Mouse (Mus musculus) forebrain, embryonic 16.5 days (tissue): Measurements from ENCODE around the gene Abhd14b. TPM values are rescaled to one million over a fixed set of nuclear protein-coding genes. Genes with fewer than 3 reads are reported as not detected.
A peak's percentile ranks its signal among the peaks of the same experiment; 100 is the strongest.

Experiments used
- ATAC-seq: fragments of 200-750 bp; cut with Nextera tagmentation; 2 replicates; pipeline ENCODE4 v1.8.0; 2017; ENCODE audit warnings: mild to moderate bottlenecking, moderate library complexity
- H3K27ac ChIP-seq: fragments of 300-500 bp; sonication (generic); 2 replicates; pipeline ENCODE4 v1.5.1; 2014; ENCODE audit warnings: low read length, control low read depth
- H3K27me3 ChIP-seq: fragments of 300-500 bp; sonication (generic); replicated peaks from 2 replicates; pipeline ENCODE4 v1.6.1; 2014; ENCODE audit warnings: low read length; ENCODE audit not compliant: control insufficient read depth, insufficient read depth
- H3K36me3 ChIP-seq: fragments of 300-500 bp; sonication (generic); 2 replicates; pipeline ENCODE4 v1.6.1; 2014; ENCODE audit not compliant: control insufficient read depth, insufficient read depth
- H3K4me1 ChIP-seq: fragments of 300-500 bp; sonication (generic); replicated peaks from 2 replicates; pipeline ENCODE4 v1.6.1; 2014; ENCODE audit warnings: low read length; ENCODE audit not compliant: control insufficient read depth, insufficient read depth
- H3K4me2 ChIP-seq: fragments of 300-500 bp; sonication (generic); 2 replicates; pipeline ENCODE4 v1.6.1; 2014; ENCODE audit warnings: mild to moderate bottlenecking, low read length, control low read depth
- H3K4me3 ChIP-seq: fragments of 300-500 bp; sonication (generic); replicated peaks from 2 replicates; pipeline ENCODE4 v1.5.1; 2014; ENCODE audit warnings: mild to moderate bottlenecking, low read length, control low read depth
- H3K9ac ChIP-seq: fragments of 300-500 bp; sonication (generic); replicated peaks from 2 replicates; pipeline ENCODE4 v1.6.1; 2014; ENCODE audit warnings: low read depth, low read length, control low read depth
- H3K9me3 ChIP-seq: fragments of 300-500 bp; sonication (generic); 2 replicates; pipeline ENCODE4 v1.6.1; 2016; ENCODE audit warnings: low read length; ENCODE audit not compliant: control insufficient read depth
- WGBS: fragments of 180-500 bp; shearing (Covaris S2); extraction: QIAGEN DNeasy Blood & Tissue Kit; methylation state at CpG from one replicate; pipeline ENCODE4 v1.1.7; 2014; 5-methylcytosine and 5-hydroxymethylcytosine counted together
- polyA plus RNA-seq: library from polyadenylated mRNA; unstranded; fragments of >200 nt; fragmentation: Nextera tagmentation; extraction: Ambion mirVana; gene quantifications from 2 replicates; pipeline ENCODE4 v1.2.1, GENCODE M21; 2015

Gene Abhd14b
- polyA plus RNA-seq, 1 experiment from 2014 or later, result 7.7 TPM

DNA sequence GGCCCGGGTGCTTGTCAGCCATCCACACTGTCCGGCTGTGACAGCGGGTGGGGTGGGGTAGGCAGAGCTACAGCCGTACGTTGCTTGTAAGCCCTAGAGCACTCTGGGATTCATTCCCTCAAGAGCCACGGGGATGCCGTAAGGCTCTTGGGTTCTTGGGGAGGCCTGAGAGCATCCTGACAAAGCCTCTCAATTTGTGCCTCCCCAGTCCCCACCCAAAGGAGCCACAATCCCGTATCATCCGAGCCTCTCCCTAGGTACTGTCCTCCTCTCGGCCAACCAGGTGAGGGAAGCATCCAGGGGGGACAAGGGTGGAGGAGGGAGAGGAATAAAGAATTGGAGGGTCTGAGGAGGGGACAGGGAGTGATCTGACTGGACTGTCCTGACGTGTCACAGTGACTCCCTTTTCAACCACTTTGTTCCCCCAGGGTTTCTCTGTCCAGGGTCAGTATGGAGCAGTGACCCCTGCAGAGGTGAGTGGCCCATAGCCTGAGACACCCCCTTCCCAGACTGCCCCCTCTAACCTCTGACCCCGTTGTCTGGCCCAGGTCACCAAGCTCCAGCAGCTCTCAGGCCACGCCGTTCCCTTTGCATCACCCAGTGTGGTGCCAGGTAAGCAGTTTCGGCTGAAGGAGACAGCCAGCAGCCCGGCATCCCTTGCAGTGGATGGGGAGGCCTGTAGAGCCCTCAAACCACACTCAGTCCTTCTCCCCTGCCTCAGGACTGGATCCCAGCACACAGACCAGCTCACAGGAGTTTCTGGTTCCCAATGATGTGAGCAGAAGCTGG, 14.6 kb downstream of the Abhd14b start:
- 87% methylated on average over 16 of the region's 16 CpGs for WGBS
- H3K4me2 ChIP-seq, result no peak overlapping the region
- ATAC-seq, result no peak
- peaks cover 16% of the 10 kb centered on the region; the same call in 1 of the 2 replicates for H3K36me3 ChIP-seq
- no peaks in the 10 kb centered on the region for H3K27me3 ChIP-seq
- H3K9ac ChIP-seq, result no peak overlapping the region
- H3K27ac ChIP-seq, result no peak overlapping the region
- H3K4me1 ChIP-seq, result peaks cover 42% of the 10 kb centered on the region
- H3K4me3 ChIP-seq, result no peak overlapping the region
- H3K9me3 ChIP-seq, result no peaks in the 10 kb centered on the region

- no peak overlapping the region for H3K27ac ChIP-seq
- H3K27me3 ChIP-seq, result no peaks in the 10 kb centered on the region
- WGBS, result 91% methylated on average over 12 of the region's 12 CpGs
- no peak overlapping the region for H3K4me2 ChIP-seq
- peaks cover 36% of the 10 kb centered on the region for H3K4me1 ChIP-seq
- H3K9me3 ChIP-seq, result no peaks in the 10 kb centered on the region
- H3K36me3 ChIP-seq, result peaks cover 16% of the 10 kb centered on the region; the same call in 1 of the 2 replicates
- H3K4me3 ChIP-seq, result no peak overlapping the region
- H3K9ac ChIP-seq, result no peak overlapping the region
- no peak for ATAC-seq
Measured at GRCm38 (mm10) chr9:106462430-106462800, 15.2 kb downstream of the Abhd14b start.

DNA sequence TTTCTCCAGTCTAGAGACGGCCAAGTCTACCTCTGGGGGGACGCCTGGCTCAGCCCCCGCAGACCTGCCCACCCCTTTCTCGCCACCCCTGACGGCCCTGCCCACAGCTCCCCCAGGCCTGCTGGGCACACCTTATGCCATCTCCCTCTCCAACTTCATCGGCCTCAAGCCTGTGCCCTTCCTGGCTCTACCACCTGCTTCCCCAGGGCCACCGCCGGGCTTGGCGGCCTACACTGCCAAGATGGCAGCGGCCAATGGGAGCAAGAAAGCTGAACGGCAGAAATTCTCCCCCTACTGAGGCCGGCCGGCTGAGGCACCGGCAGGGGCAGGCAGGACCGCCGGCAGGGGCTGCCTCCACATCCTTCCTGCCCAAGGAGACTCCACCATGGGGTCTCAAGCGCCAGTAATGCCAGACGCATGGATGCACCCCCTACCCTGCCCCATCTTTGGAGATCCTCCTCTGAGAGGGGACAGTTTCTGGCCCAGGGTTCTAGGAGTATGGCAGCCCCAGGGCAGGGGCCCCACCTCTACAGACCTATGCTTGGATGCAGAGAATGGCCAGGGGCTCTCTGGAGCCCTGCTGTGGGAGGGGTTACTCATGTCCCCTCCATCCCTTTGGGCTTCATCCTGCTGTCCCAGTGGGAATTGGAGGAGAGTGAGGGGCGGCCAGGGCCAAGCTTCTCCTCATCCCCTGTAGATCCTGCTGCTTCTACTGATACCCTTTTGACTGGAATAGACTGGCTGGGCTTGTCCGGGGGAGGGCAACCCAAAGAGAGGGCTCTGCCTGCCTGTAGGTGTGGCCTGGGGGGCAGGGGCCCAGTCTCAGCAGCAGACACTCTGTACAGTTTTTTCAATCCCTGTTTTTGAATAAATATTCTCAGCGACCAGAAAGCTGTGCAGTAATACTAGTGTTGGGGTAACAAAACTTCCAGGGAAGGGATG, 16.1 kb downstream of the Abhd14b start:
- 79% methylated on average over 21 of the region's 21 CpGs for WGBS
- Histone ChIP-seq H3K27ac (no peak overlapping the region), H3K27me3 (no peaks in the 10 kb centered on the region), H3K9ac (no peak overlapping the region), H3K4me1 (peaks cover 26% of the 10 kb centered on the region), H3K4me2 (no peak overlapping the region), H3K4me3 (no peak overlapping the region), H3K36me3 (peaks cover 16% of the 10 kb centered on the region; the same call in 1 of the 2 replicates), H3K9me3 (no peaks in the 10 kb centered on the region)
- ATAC-seq, result no peak

DNA sequence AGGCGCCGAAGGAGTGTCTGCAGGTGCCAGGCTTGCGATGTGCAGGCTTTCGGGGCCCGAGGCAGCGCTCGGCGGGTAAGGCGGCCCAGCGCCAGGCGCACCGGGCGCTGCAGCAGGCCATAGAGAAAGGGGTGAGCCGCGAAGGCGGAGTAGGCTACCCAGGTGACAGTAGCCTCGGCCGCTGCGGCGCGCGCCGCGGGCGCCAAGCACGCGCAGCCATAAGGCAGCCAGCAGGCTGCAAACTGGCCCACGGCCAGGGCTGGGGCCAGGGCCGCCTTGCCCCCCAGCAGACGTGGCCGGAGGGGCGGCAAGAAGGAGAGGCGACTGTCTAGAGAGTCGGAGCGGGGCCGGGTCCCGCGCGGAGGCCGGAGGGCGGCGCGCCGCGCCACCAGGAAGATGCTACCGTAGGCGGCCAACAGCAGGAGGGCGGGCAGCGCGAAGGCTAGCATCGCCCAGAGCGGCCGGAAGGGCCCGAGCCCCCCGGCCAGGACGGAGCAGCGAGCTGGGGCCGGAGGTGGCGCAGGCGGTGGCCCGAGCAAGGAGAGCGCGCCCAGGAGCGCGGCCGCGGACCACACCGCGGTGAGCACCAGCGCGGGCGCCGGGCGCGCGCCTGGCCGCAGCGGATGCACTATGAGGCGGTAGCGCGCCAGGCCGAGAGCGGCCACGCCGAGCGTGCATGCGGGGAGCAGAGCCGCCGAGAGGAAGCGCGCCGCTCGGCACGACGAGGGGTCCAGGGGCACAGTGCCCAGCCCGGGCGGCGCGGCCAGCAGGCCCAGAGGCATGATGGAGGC, 17.7 kb downstream of the Abhd14b start:
- peak overlapping the region; percentile 63 for H3K4me3 ChIP-seq
- peak overlapping the region; percentile 67 for H3K27ac ChIP-seq
- peak overlapping the region; percentile 95 for H3K4me2 ChIP-seq
- peak overlapping the region; percentile 83 for H3K9ac ChIP-seq
- 2% methylated on average over 87 of the region's 99 CpGs for WGBS
- peak; percentile 81 for ATAC-seq
- no peaks in the 10 kb centered on the region for H3K27me3 ChIP-seq
- H3K4me1 ChIP-seq, result peaks cover 20% of the 10 kb centered on the region
- peaks cover 16% of the 10 kb centered on the region; the same call in 1 of the 2 replicates for H3K36me3 ChIP-seq
- H3K9me3 ChIP-seq, result no peaks in the 10 kb centered on the region

GRCm38 (mm10) chr9:106465571-106466200, 18.4 kb downstream of the Abhd14b start, which contains the start of gene Gpr62:
Gene Gpr62 (minus strand): TSS chr9:106465938.
- peak within 1 kb of the TSS; percentile 63 for H3K4me3 ChIP-seq
- peak within 1 kb of the TSS; percentile 67 for H3K27ac ChIP-seq
- ATAC-seq, result peak; percentile 51
- H3K9ac ChIP-seq, result peak within 1 kb of the TSS; percentile 83
- no peaks in the 10 kb centered on the region for H3K27me3 ChIP-seq
- H3K36me3 ChIP-seq, result peaks cover 16% of the 10 kb centered on the region; the same call in 1 of the 2 replicates
- no peaks in the 10 kb centered on the region for H3K9me3 ChIP-seq
- WGBS, result 21% methylated on average over 26 of the region's 26 CpGs
- H3K4me2 ChIP-seq, result peak within 1 kb of the TSS; percentile 95
- H3K4me1 ChIP-seq, result peaks cover 20% of the 10 kb centered on the region

DNA sequence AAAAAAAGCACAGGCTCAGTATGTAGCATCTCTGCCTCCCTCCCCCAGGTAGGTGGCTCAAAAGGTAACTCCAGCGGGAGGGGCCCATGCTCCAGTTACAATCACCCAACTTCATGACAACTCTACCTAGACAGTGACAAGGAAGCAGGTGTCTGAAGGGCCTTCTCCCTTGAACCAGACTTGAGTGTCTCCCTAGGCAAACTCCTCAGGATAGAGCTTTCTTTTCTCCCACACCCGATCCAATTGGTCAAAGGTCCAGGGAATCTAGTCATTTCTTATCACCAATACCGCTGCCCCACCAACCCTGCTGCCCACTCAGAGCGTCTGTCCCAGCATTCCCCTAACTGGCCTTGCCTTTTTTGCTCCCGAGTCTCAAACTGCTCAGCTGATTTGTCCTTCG, 19.5 kb downstream of the Abhd14b start:
- no peak overlapping the region for H3K9ac ChIP-seq
- ATAC-seq, result no peak
- no peak overlapping the region for H3K4me3 ChIP-seq
- H3K4me2 ChIP-seq, result no peak overlapping the region
- no peaks in the 10 kb centered on the region for H3K9me3 ChIP-seq
- H3K36me3 ChIP-seq, result peaks cover 12% of the 10 kb centered on the region; the same call in 1 of the 2 replicates
- no peaks in the 10 kb centered on the region for H3K27me3 ChIP-seq
- 95% methylated on average over 6 of the region's 6 CpGs for WGBS
- H3K27ac ChIP-seq, result no peak overlapping the region
- H3K4me1 ChIP-seq, result peaks cover 20% of the 10 kb centered on the region

- Histone ChIP-seq H3K4me3 (no peak overlapping the region), H3K4me1 (peaks cover 20% of the 10 kb centered on the region), H3K27ac (no peak overlapping the region), H3K27me3 (no peaks in the 10 kb centered on the region), H3K9ac (no peak overlapping the region), H3K36me3 (0 out of 2 replicates have a peak, but pooled peaks cover 9% of the 10 kb centered on the region), H3K4me2 (no peak overlapping the region), H3K9me3 (no peaks in the 10 kb centered on the region)
- 87% methylated on average over 7 of the region's 7 CpGs for WGBS
- ATAC-seq, result no peak
Measured at GRCm38 (mm10) chr9:106467746-106468145, 20.5 kb downstream of the Abhd14b start.

- no peak overlapping the region for H3K4me2 ChIP-seq
- H3K9me3 ChIP-seq, result no peaks in the 10 kb centered on the region
- H3K36me3 ChIP-seq, result 0 out of 2 replicates have a peak, but pooled peaks cover 1% of the 10 kb centered on the region
- WGBS, result 72% methylated on average over 6 of the region's 6 CpGs
- no peak for ATAC-seq
- H3K4me1 ChIP-seq, result peaks cover 19% of the 10 kb centered on the region
- H3K27me3 ChIP-seq, result no peaks in the 10 kb centered on the region
- no peak overlapping the region for H3K9ac ChIP-seq
- H3K27ac ChIP-seq, result no peak overlapping the region
- no peak overlapping the region for H3K4me3 ChIP-seq
Measured at GRCm38 (mm10) chr9:106469317-106469716, 22.1 kb downstream of the Abhd14b start.
